Mouse (Mus musculus) kidney, embryonic 16.5 days (tissue): Measurements from ENCODE around the gene Tmem265. TPM values are rescaled to one million over a fixed set of nuclear protein-coding genes. Genes with fewer than 3 reads are reported as not detected.
A peak's percentile ranks its signal among the peaks of the same experiment; 100 is the strongest.

Experiments
- ATAC-seq: fragments of 200-750 bp; cut with Nextera tagmentation; 2 replicates; pipeline ENCODE4 v1.8.0; 2017; ENCODE audit warnings: moderate TSS enrichment; ENCODE audit not compliant: low FRiP score, low TSS enrichment
- H3K27ac ChIP-seq: fragments of 300-500 bp; sonication (generic); 2 replicates; pipeline ENCODE4 v1.5.1; 2014; ENCODE audit warnings: low read length
- H3K27me3 ChIP-seq: fragments of 300-500 bp; sonication (generic); 2 replicates; pipeline ENCODE4 v1.6.1; 2014; ENCODE audit warnings: low read length, control low read depth, mixed read lengths; ENCODE audit not compliant: insufficient read depth
- H3K36me3 ChIP-seq: fragments of 300-500 bp; sonication (generic); 2 replicates; pipeline ENCODE4 v1.6.1; 2014; ENCODE audit warnings: low read length, control low read depth, mixed read lengths; ENCODE audit not compliant: insufficient read depth
- H3K4me1 ChIP-seq: fragments of 300-500 bp; sonication (generic); 2 replicates; pipeline ENCODE4 v1.6.1; 2014; ENCODE audit warnings: low read length, control low read depth, mixed read lengths; ENCODE audit not compliant: insufficient read depth
- H3K4me2 ChIP-seq: fragments of 300-500 bp; sonication (generic); replicated peaks from 2 replicates; pipeline ENCODE4 v1.6.1; 2014; ENCODE audit warnings: low read depth, low read length
- H3K4me3 ChIP-seq: fragments of 300-500 bp; sonication (generic); 2 replicates; pipeline ENCODE4 v1.5.1; 2014; ENCODE audit warnings: mild to moderate bottlenecking, low read length
- H3K9ac ChIP-seq: fragments of 300-500 bp; sonication (generic); replicated peaks from 2 replicates; pipeline ENCODE4 v1.6.1; 2014; ENCODE audit warnings: low read length
- H3K9me3 ChIP-seq: fragments of 300-500 bp; sonication (generic); 2 replicates; pipeline ENCODE4 v1.6.1; 2016; ENCODE audit warnings: low read length, control low read depth
- WGBS: fragments of 180-500 bp; shearing (Covaris S2); extraction: QIAGEN DNeasy Blood & Tissue Kit; methylation state at CpG from one replicate; pipeline ENCODE4 v1.1.7; 2014; 5-methylcytosine and 5-hydroxymethylcytosine counted together
- polyA plus RNA-seq: library from polyadenylated mRNA; unstranded; fragments of >200 nt; fragmentation: Nextera tagmentation; extraction: Ambion mirVana; gene quantifications from 2 replicates; pipeline ENCODE4 v1.2.1, GENCODE M21; 2015

Tmem265 gene
- polyA plus RNA-seq, 1 experiment from 2014 or later = 10.6 TPM

GRCm38 (mm10) chr7:127602903-127603302, 41.7 kb downstream of the Tmem265 start:
- no peaks in the 10 kb centered on the region for H3K4me1 ChIP-seq
- 83% methylated on average over 2 of the region's 2 CpGs for WGBS
- no peak overlapping the region for H3K4me2 ChIP-seq
- no peak for ATAC-seq
- H3K4me3 ChIP-seq = no peak overlapping the region
- no peak overlapping the region for H3K27ac ChIP-seq
- peaks cover 50% of the 10 kb centered on the region for H3K36me3 ChIP-seq
- no peak overlapping the region for H3K9ac ChIP-seq
- no peaks in the 10 kb centered on the region for H3K9me3 ChIP-seq
- no peaks in the 10 kb centered on the region for H3K27me3 ChIP-seq

- H3K4me3 ChIP-seq = no peak overlapping the region
- no peaks in the 10 kb centered on the region for H3K27me3 ChIP-seq
- peaks cover 49% of the 10 kb centered on the region for H3K36me3 ChIP-seq
- no peak overlapping the region for H3K9ac ChIP-seq
- H3K4me1 ChIP-seq = no peaks in the 10 kb centered on the region
- no peaks in the 10 kb centered on the region for H3K9me3 ChIP-seq
- no peak for ATAC-seq
- H3K4me2 ChIP-seq = no peak overlapping the region
- H3K27ac ChIP-seq = no peak overlapping the region
- WGBS = 91% methylated on average over 10 of the region's 10 CpGs
Measured at GRCm38 (mm10) chr7:127604256-127604655, 43.1 kb downstream of the Tmem265 start.

DNA sequence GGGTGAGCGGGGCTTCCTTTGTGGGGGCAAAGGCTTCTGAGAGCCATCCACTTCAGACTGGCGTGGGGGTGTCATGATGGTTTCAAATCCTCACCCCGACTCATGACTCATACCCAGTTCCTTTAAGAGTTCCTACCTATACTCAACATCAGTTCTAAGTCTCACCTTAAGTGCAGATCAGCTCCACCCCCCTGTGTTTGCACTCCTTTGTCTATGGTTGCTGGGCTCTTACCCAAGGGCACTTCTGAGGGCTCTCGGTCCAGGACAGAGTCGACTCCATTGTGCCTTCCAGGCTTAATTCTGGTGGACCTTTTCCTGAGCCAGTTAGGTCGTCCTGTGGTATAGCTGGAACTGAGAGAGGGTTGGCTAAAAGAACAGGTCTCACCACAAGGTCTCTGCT, 46.0 kb downstream of the Tmem265 start:
- ATAC-seq = no peak
- Histone ChIP-seq H3K4me2 (no peak overlapping the region), H3K4me3 (no peak overlapping the region), H3K36me3 (peaks cover 56% of the 10 kb centered on the region), H3K27me3 (no peaks in the 10 kb centered on the region), H3K27ac (no peak overlapping the region), H3K9ac (no peak overlapping the region), H3K9me3 (peaks cover 6% of the 10 kb centered on the region; the same call in 1 of the 2 replicates), H3K4me1 (no peaks in the 10 kb centered on the region)
- WGBS = 91% methylated on average over 6 of the region's 6 CpGs

DNA sequence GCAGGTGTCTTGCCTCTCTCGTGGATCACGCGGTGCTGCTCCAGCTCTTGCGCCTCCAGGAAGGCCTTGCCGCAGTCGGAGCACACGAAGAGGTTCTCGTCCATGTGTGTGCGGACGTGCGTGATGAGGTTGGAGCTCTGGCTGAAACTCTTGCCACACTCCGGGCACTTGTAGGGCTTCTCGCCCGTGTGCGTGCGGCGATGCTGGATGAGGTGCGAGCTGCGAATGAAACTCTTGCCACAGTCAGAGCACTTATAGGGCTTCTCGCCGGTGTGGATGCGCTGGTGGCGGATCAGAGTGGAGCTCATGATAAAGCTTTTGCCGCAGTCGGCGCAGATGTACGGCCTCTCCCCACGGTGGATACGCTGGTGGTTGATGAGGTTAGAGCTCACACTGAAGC, 49.8 kb downstream of the Tmem265 start:
- Histone ChIP-seq H3K27me3 (no peaks in the 10 kb centered on the region), H3K4me2 (no peak overlapping the region), H3K9ac (no peak overlapping the region), H3K36me3 (peaks cover 47% of the 10 kb centered on the region), H3K4me1 (peaks cover 13% of the 10 kb centered on the region), H3K4me3 (no peak overlapping the region), H3K27ac (no peak overlapping the region), H3K9me3 (peaks cover 7% of the 10 kb centered on the region; the same call in 1 of the 2 replicates)
- 95% methylated on average over 29 of the region's 29 CpGs for WGBS
- no peak for ATAC-seq

DNA sequence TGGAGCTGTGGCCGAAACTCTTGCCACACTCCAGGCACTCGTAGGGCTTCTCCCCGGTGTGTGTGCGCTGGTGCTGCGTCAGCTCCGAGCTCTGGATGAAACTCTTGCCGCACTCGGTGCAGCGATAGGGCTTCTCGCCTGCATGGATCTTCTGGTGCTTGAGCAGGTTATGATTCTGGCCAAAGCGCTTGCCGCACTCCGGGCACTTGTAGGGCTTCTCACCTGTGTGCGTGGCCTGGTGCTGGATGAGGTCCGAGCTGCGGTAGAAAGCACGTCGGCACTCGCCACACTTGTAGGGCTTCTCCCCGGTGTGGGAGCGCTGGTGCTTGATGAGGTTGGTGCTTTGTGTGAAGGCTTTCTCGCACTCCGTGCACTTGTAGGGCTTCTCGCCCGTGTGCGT, 50.4 kb downstream of the Tmem265 start:
- Histone ChIP-seq H3K4me1 (peaks cover 17% of the 10 kb centered on the region), H3K9ac (no peak overlapping the region), H3K4me2 (no peak overlapping the region), H3K9me3 (peaks cover 7% of the 10 kb centered on the region; the same call in 1 of the 2 replicates), H3K36me3 (peaks cover 47% of the 10 kb centered on the region), H3K27me3 (no peaks in the 10 kb centered on the region), H3K4me3 (no peak overlapping the region), H3K27ac (no peak overlapping the region)
- ATAC-seq = no peak
- WGBS = 97% methylated on average over 26 of the region's 26 CpGs

- Histone ChIP-seq H3K4me2 (peak overlapping the region; percentile 81), H3K27ac (no peak overlapping the region), H3K9ac (peak overlapping the region; percentile 99), H3K36me3 (peaks cover 43% of the 10 kb centered on the region), H3K9me3 (peaks cover 7% of the 10 kb centered on the region; the same call in 1 of the 2 replicates), H3K4me3 (peak overlapping the region; percentile 100), H3K27me3 (no peaks in the 10 kb centered on the region), H3K4me1 (peaks cover 17% of the 10 kb centered on the region)
- WGBS = 78% methylated on average over 8 of the region's 8 CpGs
- no peak for ATAC-seq
Measured at GRCm38 (mm10) chr7:127613501-127613900, 52.3 kb downstream of the Tmem265 start.

DNA sequence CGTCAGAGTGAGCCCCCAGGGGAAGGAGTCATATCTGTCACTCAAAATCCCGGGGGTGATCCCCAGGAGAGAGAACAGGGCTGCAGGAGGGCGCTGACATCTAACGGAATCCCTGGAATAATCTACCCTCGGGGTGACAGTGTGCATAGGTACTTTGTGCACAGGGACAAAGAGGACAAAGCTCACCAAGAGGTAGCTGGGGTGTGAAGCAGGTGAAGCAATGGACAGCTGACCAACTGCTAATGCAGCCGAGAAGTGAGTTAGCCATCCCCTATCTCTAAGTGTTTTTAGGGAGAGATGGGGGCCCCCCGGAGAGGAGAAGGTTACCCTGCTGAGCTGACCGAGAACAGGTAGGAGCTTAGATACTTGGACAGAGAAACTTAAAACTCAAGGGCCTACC, 52.9 kb downstream of the Tmem265 start:
- H3K4me3 ChIP-seq = peak overlapping the region; percentile 100
- 18% methylated on average over 8 of the region's 8 CpGs for WGBS
- H3K4me1 ChIP-seq = peaks cover 17% of the 10 kb centered on the region
- peak overlapping the region; percentile 99 for H3K9ac ChIP-seq
- peak overlapping the region; percentile 94 for H3K27ac ChIP-seq
- peak overlapping the region; percentile 81 for H3K4me2 ChIP-seq
- peaks cover 38% of the 10 kb centered on the region for H3K36me3 ChIP-seq
- peaks cover 7% of the 10 kb centered on the region; the same call in 1 of the 2 replicates for H3K9me3 ChIP-seq
- H3K27me3 ChIP-seq = no peaks in the 10 kb centered on the region
- no peak; the same call in 1 of the 2 replicates for ATAC-seq

- WGBS = under 1% methylated on average over 41 of the region's 44 CpGs
Measured at GRCm38 (mm10) chr7:127614511-127614890, 53.3 kb downstream of the Tmem265 start.

GRCm38 (mm10) chr7:127614891-127615843, 54.0 kb downstream of the Tmem265 start, which contains the start of gene Zfp629:
Gene Zfp629, minus strand, starts transcription at chr7:127615797.
- no peaks in the 10 kb centered on the region for H3K27me3 ChIP-seq
- under 1% methylated on average over 49 of the region's 50 CpGs for WGBS
- peak; percentile 93 for ATAC-seq

More at GRCm38 (mm10) chr7:127614511-127614890, 53.3 kb downstream of the Tmem265 start:
- H3K9ac ChIP-seq = peak overlapping the region; percentile 99
- peaks cover 17% of the 10 kb centered on the region for H3K4me1 ChIP-seq
- peak overlapping the region; percentile 100 for H3K4me3 ChIP-seq
- no peaks in the 10 kb centered on the region for H3K27me3 ChIP-seq
- ATAC-seq = peak; percentile 72
- peaks cover 7% of the 10 kb centered on the region; the same call in 1 of the 2 replicates for H3K9me3 ChIP-seq
- peak overlapping the region; percentile 94 for H3K27ac ChIP-seq
- H3K4me2 ChIP-seq = peak overlapping the region; percentile 81
- peaks cover 35% of the 10 kb centered on the region for H3K36me3 ChIP-seq

GRCm38 (mm10) chr7:127616336-127616735, 55.1 kb downstream of the Tmem265 start:
- Histone ChIP-seq H3K27me3 (no peaks in the 10 kb centered on the region), H3K27ac (no peak overlapping the region), H3K9me3 (peaks cover 7% of the 10 kb centered on the region; the same call in 1 of the 2 replicates), H3K4me1 (peaks cover 17% of the 10 kb centered on the region), H3K4me3 (no peak overlapping the region), H3K4me2 (no peak overlapping the region), H3K9ac (no peak overlapping the region), H3K36me3 (peaks cover 16% of the 10 kb centered on the region)
- WGBS = 58% methylated on average over 1 of the region's 1 CpGs
- ATAC-seq = no peak

More at GRCm38 (mm10) chr7:127614891-127615843, 54.0 kb downstream of the Tmem265 start, which contains the start of gene Zfp629:
- Histone ChIP-seq H3K27ac (peak within 1 kb of the TSS; percentile 94), H3K36me3 (peaks cover 28% of the 10 kb centered on the region), H3K4me2 (peak within 1 kb of the TSS; percentile 81), H3K4me3 (peak within 1 kb of the TSS; percentile 100), H3K9me3 (peaks cover 7% of the 10 kb centered on the region; the same call in 1 of the 2 replicates), H3K4me1 (peaks cover 17% of the 10 kb centered on the region), H3K9ac (peak within 1 kb of the TSS; percentile 99)
